Mouse (Mus musculus) intestine, postnatal 0 days (tissue): ENCODE measurements around the gene Serinc2. TPM values are rescaled to one million over a fixed set of nuclear protein-coding genes. Genes with fewer than 3 reads are reported as not detected.

Experiments
- ATAC-seq: fragments of 200-750 bp; cut with Nextera tagmentation; 2 replicates; pipeline ENCODE4 v1.8.0; 2017; ENCODE audit warnings: mild to moderate bottlenecking, moderate TSS enrichment, moderate library complexity
- H3K27ac ChIP-seq: fragments of 300-500 bp; sonication (generic); 2 replicates; pipeline ENCODE4 v1.5.1; 2014; ENCODE audit warnings: mild to moderate bottlenecking, low read depth, low read length, moderate library complexity
- H3K27me3 ChIP-seq: fragments of 300-500 bp; sonication (generic); replicated peaks from 2 replicates; pipeline ENCODE4 v1.6.1; 2014; ENCODE audit warnings: low read length, mixed read lengths; ENCODE audit not compliant: control insufficient read depth, insufficient read depth
- H3K36me3 ChIP-seq: fragments of 300-500 bp; sonication (generic); 2 replicates; pipeline ENCODE4 v1.6.1; 2014; ENCODE audit warnings: mild to moderate bottlenecking, moderate library complexity; ENCODE audit not compliant: control insufficient read depth, insufficient read depth
- H3K4me1 ChIP-seq: fragments of 300-500 bp; sonication (generic); replicated peaks from 2 replicates; pipeline ENCODE4 v1.6.1; 2014; ENCODE audit warnings: antibody characterized with exemption, low read length, mixed read lengths; ENCODE audit not compliant: control insufficient read depth, insufficient read depth
- H3K4me2 ChIP-seq: fragments of 300-500 bp; sonication (generic); replicated peaks from 2 replicates; pipeline ENCODE4 v1.6.1; 2014; ENCODE audit warnings: low read depth, mild to moderate bottlenecking, moderate library complexity
- H3K4me3 ChIP-seq: fragments of 300-500 bp; sonication (generic); 2 replicates; pipeline ENCODE4 v1.5.1; 2014; ENCODE audit warnings: low read depth, low read length
- H3K9ac ChIP-seq: fragments of 300-500 bp; sonication (generic); 2 replicates; pipeline ENCODE4 v1.6.1; 2014; ENCODE audit warnings: mild to moderate bottlenecking, low read depth, low read length
- H3K9me3 ChIP-seq: fragments of 300-500 bp; sonication (generic); 2 replicates; pipeline ENCODE4 v1.6.1; 2016; ENCODE audit warnings: mixed run types; ENCODE audit not compliant: control insufficient read depth
- CTCF ChIP-seq: sonication (generic); IDR thresholded peaks from 2 replicates; pipeline ENCODE4 v1.5.1; 2016; ENCODE audit warnings: low read depth, mild to moderate bottlenecking, control low read depth, antibody characterized with exemption, moderate library complexity
- WGBS: fragments of 180-500 bp; shearing (Covaris S2); extraction: QIAGEN DNeasy Blood & Tissue Kit; methylation state at CpG from one replicate; pipeline ENCODE4 v1.1.7; 2014; 5-methylcytosine and 5-hydroxymethylcytosine counted together
- polyA plus RNA-seq: library from polyadenylated mRNA; unstranded; fragments of >200 nt; fragmentation: Nextera tagmentation; extraction: Ambion mirVana; gene quantifications from 2 replicates; pipeline ENCODE4 v1.2.1, GENCODE M21; 2015

Serinc2 gene
- polyA plus RNA-seq, 1 experiment from 2014 or later, result 26.1 TPM

DNA sequence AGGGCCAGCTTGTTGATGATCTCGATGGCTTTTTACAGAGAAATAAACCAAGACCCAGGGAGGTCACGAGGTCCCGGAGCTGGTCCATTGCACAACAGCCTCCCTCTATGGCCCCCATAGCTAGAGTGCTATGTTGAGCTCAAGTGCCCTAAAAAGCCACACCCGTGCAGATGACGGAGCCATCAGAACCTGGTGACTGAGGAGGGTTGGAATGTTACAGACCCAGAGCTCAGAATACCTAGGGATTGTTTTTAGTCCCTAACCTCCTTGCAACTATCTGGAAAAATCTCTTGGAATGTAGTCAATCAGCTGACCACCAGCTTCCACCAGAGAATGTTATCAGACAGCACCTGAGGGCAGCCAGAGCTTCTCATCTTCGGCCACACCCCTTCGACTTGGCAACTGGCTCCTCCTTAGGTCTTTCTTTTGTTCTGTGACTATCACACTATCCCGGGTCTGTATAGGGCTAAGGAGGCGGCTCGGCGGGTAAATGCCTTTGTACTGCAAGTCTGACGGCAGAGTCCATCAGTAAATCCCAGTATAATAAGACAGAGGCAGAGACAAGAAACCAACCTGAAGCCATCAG is 23.4 kb upstream of the Serinc2 start:
- no peak overlapping the region for H3K27ac ChIP-seq
- 0 out of 2 replicates have a peak, but pooled peaks cover 3% of the 10 kb centered on the region for H3K27me3 ChIP-seq
- H3K9me3 ChIP-seq, result no peaks in the 10 kb centered on the region
- no peak overlapping the region for H3K4me2 ChIP-seq
- WGBS, result 34% methylated on average over 12 of the region's 12 CpGs
- no peak for TF ChIP-seq CTCF
- H3K9ac ChIP-seq, result no peak overlapping the region
- ATAC-seq, result no peak
- H3K4me1 ChIP-seq, result 0 out of 2 replicates have a peak, but pooled peaks cover 2% of the 10 kb centered on the region
- H3K4me3 ChIP-seq, result no peak overlapping the region
- H3K36me3 ChIP-seq, result no peaks in the 10 kb centered on the region

DNA sequence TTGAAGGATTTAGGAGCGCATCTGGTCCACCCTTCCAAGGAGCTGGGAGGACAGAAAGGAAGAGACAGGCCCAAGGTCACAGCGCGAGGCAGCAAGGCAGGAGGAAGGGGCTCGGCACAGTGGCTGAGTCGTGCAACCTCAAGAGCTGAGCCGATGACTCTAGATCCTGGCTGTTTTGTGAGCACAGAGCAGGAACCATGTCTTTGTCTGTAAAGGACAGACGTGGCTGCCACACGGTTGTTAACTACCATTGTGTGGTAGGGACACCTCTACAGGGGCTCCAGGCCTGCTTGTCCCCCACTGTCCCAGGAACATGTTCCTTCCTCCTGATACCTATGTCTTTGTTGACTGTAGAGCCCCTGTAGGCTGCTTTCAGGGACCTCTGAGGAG is 20.6 kb upstream of the Serinc2 start:
- H3K27ac ChIP-seq, result no peak overlapping the region
- no peak for TF ChIP-seq CTCF
- no peaks in the 10 kb centered on the region for H3K27me3 ChIP-seq
- no peaks in the 10 kb centered on the region for H3K36me3 ChIP-seq
- H3K4me3 ChIP-seq, result no peak overlapping the region
- H3K9me3 ChIP-seq, result no peaks in the 10 kb centered on the region
- 68% methylated on average over 8 of the region's 8 CpGs for WGBS
- no peaks in the 10 kb centered on the region for H3K4me1 ChIP-seq
- no peak for ATAC-seq
- H3K9ac ChIP-seq, result no peak overlapping the region
- H3K4me2 ChIP-seq, result no peak overlapping the region

DNA sequence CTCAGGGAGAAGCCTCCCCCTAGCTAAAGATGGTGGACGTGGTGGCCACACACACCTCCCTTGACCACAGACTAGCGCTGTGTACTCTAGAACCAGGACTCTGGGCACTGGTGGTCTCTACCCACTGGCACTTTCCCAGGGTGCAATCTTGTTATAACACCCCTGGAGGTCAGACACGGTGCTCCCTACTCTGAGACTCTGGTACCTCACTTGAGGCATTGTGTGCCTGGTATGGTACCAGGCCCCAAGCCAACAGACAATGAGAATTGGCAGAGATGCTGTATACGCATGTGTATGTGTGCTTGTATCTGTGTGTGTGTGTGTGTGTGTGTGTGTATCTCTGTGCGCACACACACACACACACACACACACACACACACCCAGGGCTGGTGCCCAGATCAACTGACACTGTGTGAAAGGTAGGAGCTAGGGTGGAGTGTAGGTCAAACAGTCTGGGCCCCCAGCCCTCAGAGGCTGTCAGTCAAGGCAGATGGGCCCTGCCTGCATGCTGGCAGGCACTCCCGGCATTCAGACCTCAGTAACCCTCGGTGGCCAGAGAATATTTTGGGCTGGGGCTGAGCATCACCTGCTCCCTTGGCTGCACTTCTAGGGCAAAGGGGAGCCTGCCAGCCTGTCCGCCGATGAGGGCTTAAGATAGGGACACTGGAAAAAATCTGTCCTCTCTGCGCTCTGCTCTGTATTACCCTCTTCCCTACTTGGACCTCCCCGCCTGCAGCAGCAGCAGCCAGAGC is 20.0 kb upstream of the Serinc2 start:
- H3K4me3 ChIP-seq, result no peak overlapping the region
- no peak for TF ChIP-seq CTCF
- H3K4me2 ChIP-seq, result no peak overlapping the region
- H3K9me3 ChIP-seq, result no peaks in the 10 kb centered on the region
- WGBS, result 77% methylated on average over 11 of the region's 11 CpGs
- no peaks in the 10 kb centered on the region for H3K27me3 ChIP-seq
- no peak for ATAC-seq
- no peaks in the 10 kb centered on the region for H3K4me1 ChIP-seq
- H3K27ac ChIP-seq, result no peak overlapping the region
- H3K9ac ChIP-seq, result no peak overlapping the region
- H3K36me3 ChIP-seq, result no peaks in the 10 kb centered on the region

DNA sequence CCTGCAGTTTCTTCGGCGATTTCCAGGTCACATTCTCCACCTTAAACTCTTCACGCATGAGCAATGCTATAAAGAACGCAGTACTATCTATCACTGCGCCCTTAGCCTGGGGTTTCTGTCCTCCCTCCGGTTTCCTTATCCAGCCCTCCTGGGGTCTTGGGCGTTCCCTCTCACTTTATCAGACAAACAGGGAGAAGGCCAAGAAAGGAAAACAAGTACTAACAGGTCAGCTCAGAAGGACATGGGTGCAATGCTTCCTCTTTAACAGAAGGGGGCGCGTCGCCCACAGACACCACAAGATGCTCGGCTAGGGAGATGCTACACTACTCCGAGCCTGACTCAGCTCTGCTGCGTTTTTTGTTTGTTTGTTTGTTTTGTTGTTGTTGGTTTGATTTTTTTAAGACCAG is 18.1 kb upstream of the Serinc2 start:
- no peaks in the 10 kb centered on the region for H3K36me3 ChIP-seq
- H3K9me3 ChIP-seq, result no peaks in the 10 kb centered on the region
- no peaks in the 10 kb centered on the region for H3K4me1 ChIP-seq
- 0 out of 2 replicates have a peak, but pooled peaks have one; percentile 31 for ATAC-seq
- H3K27ac ChIP-seq, result no peak overlapping the region
- TF ChIP-seq CTCF, result peak; percentile 85
- H3K9ac ChIP-seq, result no peak overlapping the region
- H3K4me2 ChIP-seq, result no peak overlapping the region
- 20% methylated on average over 13 of the region's 13 CpGs for WGBS
- H3K27me3 ChIP-seq, result no peaks in the 10 kb centered on the region
- H3K4me3 ChIP-seq, result no peak overlapping the region

DNA sequence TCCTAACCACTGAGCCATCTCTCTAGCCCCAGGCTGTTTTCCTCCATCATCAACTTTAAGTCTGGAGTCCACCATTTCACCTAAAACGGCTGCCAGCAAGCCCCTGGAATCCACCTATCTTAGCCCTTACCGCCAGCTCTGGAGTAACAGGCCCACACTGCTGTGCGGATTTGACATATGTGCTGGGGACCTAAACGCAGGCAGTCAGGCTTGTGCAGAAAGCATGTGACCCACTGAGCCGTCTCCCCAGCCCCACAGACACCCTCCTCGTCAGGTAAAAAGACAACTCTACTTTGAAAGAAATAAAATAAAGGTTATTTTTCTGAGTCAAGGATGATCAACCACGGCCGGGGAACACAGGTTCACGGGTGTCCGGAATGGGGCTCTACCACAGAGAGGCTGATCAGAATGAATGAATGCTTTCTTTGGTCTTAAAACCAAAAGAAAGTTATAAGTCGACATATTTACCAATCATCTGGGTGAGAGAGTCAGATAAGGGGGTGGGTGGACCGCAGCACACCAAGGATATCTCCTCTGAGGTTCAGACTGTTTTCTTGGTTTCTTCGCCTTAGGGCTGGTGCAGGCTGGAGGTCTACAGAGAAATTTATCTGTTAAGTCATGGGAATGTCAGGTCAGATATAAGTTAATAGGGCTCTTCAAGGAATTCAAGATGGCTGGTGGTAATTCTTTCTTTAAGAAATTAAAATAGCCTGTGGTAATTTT is 17.4 kb upstream of the Serinc2 start:
- Histone ChIP-seq H3K27ac (no peak overlapping the region), H3K4me3 (no peak overlapping the region), H3K36me3 (no peaks in the 10 kb centered on the region), H3K9me3 (no peaks in the 10 kb centered on the region), H3K9ac (no peak overlapping the region), H3K27me3 (no peaks in the 10 kb centered on the region), H3K4me1 (no peaks in the 10 kb centered on the region), H3K4me2 (no peak overlapping the region)
- no peak for TF ChIP-seq CTCF
- 86% methylated on average over 13 of the region's 13 CpGs for WGBS
- no peak for ATAC-seq

DNA sequence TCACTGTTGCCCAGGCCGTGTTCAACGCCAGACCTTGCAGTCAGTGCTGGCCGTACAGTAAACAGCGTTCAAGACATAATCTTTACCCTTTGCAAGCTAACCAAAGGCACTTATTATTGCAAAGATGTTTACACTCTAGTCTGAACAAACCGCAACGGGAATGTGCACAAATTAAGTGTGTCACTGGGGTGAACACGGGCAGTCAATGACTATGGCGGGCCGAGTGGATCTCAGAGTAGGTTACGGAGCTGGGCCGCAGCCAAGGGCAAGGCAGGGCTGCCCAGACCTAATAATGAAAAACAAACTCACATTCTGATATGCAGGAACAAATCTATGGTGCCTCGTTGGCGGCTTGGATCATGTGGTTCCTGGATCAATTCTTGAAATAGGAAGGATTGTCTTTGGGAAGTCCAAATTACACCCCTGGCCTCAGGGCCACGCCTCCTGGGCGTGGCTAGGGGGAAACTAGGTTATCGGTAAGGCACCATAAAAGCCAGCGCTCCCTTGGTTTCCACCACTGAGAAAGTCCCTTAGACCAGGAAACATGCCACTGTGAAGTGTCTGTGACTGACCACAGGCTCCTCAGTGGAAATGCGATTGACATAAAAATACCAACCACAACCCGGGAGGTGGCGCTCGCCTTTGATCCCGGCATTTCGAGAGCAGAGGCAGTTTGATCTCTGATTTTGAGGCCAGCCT is 16.2 kb upstream of the Serinc2 start:
- WGBS, result 39% methylated on average over 23 of the region's 23 CpGs
- H3K9ac ChIP-seq, result no peak overlapping the region
- TF ChIP-seq CTCF, result peak; percentile 55
- H3K4me1 ChIP-seq, result no peaks in the 10 kb centered on the region
- H3K36me3 ChIP-seq, result no peaks in the 10 kb centered on the region
- H3K9me3 ChIP-seq, result no peaks in the 10 kb centered on the region
- ATAC-seq, result peak; percentile 62; the same call in 1 of the 2 replicates
- H3K4me3 ChIP-seq, result no peak overlapping the region
- H3K4me2 ChIP-seq, result peak overlapping the region; percentile 2; the same call in 1 of the 2 replicates
- no peak overlapping the region for H3K27ac ChIP-seq
- H3K27me3 ChIP-seq, result no peaks in the 10 kb centered on the region
